Mouse (Mus musculus): Measurements from ENCODE around the gene Arhgef1.

- TF ChIP-seq CTCF (IDR thresholded peaks at IDR 0.05; ENCODE audit: extremely low read depth, insufficient read depth, low read length): no peak
- TF ChIP-seq POLR2A (IDR thresholded peaks at IDR 0.05; ENCODE audit: extremely low read depth, insufficient read depth, low read length): no peak
Measured at GRCm38 (mm10) chr7:24886308-24886633, 16.4 kb upstream of the Arhgef1 start.
